Mouse (Mus musculus) midbrain, embryonic 16.5 days (tissue): Measurements from ENCODE around the gene Tbp. TPM values are rescaled to one million over a fixed set of nuclear protein-coding genes. Genes with fewer than 3 reads are reported as not detected.
"Not testable (repeated sequence)": the region's sequence is repeated elsewhere in the genome, so short reads cannot be mapped to it uniquely, and the experiment has no call there.

ENCODE experiments used
- ATAC-seq: fragments of 200-750 bp; cut with Nextera tagmentation; 2 replicates; pipeline ENCODE4 v1.8.0; 2017; ENCODE audit warnings: moderate TSS enrichment
- H3K27ac ChIP-seq: fragments of 300-500 bp; sonication (generic); 2 replicates; pipeline ENCODE4 v1.5.1; 2014; ENCODE audit warnings: mild to moderate bottlenecking, low read length, mixed read lengths
- H3K27me3 ChIP-seq: fragments of 300-500 bp; sonication (generic); 2 replicates; pipeline ENCODE4 v1.6.1; 2014; ENCODE audit warnings: low read depth, low read length, mixed read lengths; ENCODE audit not compliant: control insufficient read depth, insufficient read depth
- H3K36me3 ChIP-seq: fragments of 300-500 bp; sonication (generic); 2 replicates; pipeline ENCODE4 v1.6.1; 2014; ENCODE audit warnings: mild to moderate bottlenecking, low read length, moderate library complexity, mixed read lengths; ENCODE audit not compliant: control insufficient read depth, insufficient read depth
- H3K4me1 ChIP-seq: fragments of 300-500 bp; sonication (generic); 2 replicates; pipeline ENCODE4 v1.6.1; 2014; ENCODE audit warnings: mild to moderate bottlenecking, low read length, mixed read lengths; ENCODE audit not compliant: control insufficient read depth, insufficient read depth
- H3K4me2 ChIP-seq: fragments of 300-500 bp; sonication (generic); 2 replicates; pipeline ENCODE4 v1.6.1; 2014; ENCODE audit warnings: mild to moderate bottlenecking, low read length, mixed read lengths
- H3K4me3 ChIP-seq: fragments of 300-500 bp; sonication (generic); 2 replicates; pipeline ENCODE4 v1.5.1; 2014; ENCODE audit warnings: low read depth, mild to moderate bottlenecking, low read length, moderate library complexity, mixed read lengths
- H3K9ac ChIP-seq: fragments of 300-500 bp; sonication (generic); 2 replicates; pipeline ENCODE4 v1.6.1; 2014; ENCODE audit warnings: low read depth, low read length, mixed read lengths
- H3K9me3 ChIP-seq: fragments of 300-500 bp; sonication (generic); replicated peaks from 2 replicates; pipeline ENCODE4 v1.6.1; 2014; ENCODE audit warnings: mild to moderate bottlenecking, low read length, mixed read lengths; ENCODE audit not compliant: control insufficient read depth, poor library complexity, severe bottlenecking
- WGBS: fragments of 180-500 bp; shearing (Covaris S2); extraction: QIAGEN DNeasy Blood & Tissue Kit; methylation state at CpG from one replicate; pipeline ENCODE4 v1.1.7; 2014; 5-methylcytosine and 5-hydroxymethylcytosine counted together
- polyA plus RNA-seq: library from polyadenylated mRNA; unstranded; fragments of >200 nt; fragmentation: Nextera tagmentation; extraction: Ambion mirVana; gene quantifications from 2 replicates; pipeline ENCODE4 v1.2.1, GENCODE M21; 2015

Gene Tbp
- polyA plus RNA-seq, 1 experiment from 2014 or later: 59.5 TPM

DNA sequence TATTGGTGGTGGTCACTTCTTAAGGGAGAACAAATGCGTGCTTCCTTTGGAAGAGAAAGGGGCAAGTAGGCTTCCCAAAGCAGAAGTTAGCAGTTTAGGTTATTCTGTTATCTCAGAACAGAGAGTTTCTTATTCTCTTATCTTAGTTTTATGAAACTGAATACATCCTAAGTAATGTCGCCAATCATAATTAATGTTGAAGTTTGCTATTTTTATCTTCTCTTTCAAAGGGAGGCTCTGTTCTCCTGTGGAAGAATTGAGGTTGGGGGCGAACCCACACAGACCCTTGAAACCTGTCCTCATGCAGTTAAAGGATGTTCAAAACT lies 28.1 kb downstream of the Tbp start:
- ATAC-seq: no peak

DNA sequence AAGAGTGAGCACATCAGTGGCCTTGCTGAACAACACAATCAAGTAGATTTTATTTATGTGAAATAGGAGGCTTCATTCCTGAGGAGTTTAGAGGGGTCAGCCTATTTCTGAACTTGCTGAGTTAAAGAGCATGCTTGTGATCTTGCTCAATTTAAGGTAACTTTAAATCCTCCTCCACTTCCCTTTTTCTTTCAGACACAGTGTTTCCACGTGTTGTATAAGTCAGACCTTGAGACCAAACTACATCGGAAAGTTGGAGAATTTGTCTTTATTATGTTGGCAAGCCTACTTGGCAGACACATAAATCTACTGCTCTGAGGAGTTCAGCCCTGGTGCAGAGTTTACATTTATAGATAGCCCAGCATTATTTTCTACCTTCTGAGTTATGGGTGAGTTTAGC lies 29.2 kb downstream of the Tbp start:
- Histone ChIP-seq H3K4me1 (peaks cover 15% of the 10 kb centered on the region), H3K9ac (no peak overlapping the region), H3K9me3 (no peaks in the 10 kb centered on the region), H3K27ac (no peak overlapping the region), H3K27me3 (no peaks in the 10 kb centered on the region), H3K4me3 (no peak overlapping the region), H3K4me2 (no peak overlapping the region), H3K36me3 (peaks cover 6% of the 10 kb centered on the region; the same call in 1 of the 2 replicates)
- no peak for ATAC-seq
- WGBS: 89% methylated on average over 2 of the region's 2 CpGs

More for the DNA sequence above, 28.1 kb downstream of the Tbp start:
- H3K27ac ChIP-seq: 0 out of 2 replicates have a peak overlapping the region, but pooled peaks have one; percentile 79
- no peaks in the 10 kb centered on the region for H3K9me3 ChIP-seq
- peak overlapping the region; percentile 81 for H3K9ac ChIP-seq
- H3K4me3 ChIP-seq: peak overlapping the region; percentile 95
- peaks cover 15% of the 10 kb centered on the region for H3K4me1 ChIP-seq
- WGBS: 62% methylated on average over 3 of the region's 3 CpGs
- H3K27me3 ChIP-seq: no peaks in the 10 kb centered on the region
- H3K36me3 ChIP-seq: peaks cover 6% of the 10 kb centered on the region; the same call in 1 of the 2 replicates
- H3K4me2 ChIP-seq: peak overlapping the region; percentile 82

DNA sequence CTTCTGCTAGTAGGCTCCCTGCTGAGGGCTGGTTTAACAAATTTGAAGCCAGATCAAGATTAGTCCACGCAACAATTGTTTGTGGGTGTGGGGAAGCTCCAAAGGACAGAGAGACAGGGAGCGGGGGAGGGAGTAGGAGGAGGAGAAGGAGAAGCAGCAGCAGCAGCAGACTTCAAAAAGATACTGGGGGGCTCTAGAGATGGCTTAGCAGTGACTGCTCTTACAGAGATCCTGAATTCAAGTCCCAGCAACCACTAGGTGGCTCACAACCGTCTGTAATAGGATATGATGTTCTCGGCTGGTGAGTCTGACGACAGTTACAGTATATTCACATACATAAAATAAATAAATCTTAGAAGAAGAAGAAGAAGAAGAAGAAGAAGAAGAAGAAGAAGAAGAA lies 30.5 kb downstream of the Tbp start:
- Histone ChIP-seq H3K4me2 (no peak overlapping the region), H3K36me3 (no peaks in the 10 kb centered on the region), H3K9ac (no peak overlapping the region), H3K27ac (no peak overlapping the region), H3K4me3 (no peak overlapping the region), H3K9me3 (no peaks in the 10 kb centered on the region), H3K27me3 (no peaks in the 10 kb centered on the region), H3K4me1 (peaks cover 15% of the 10 kb centered on the region)
- ATAC-seq: no peak
- 0% methylated on average over 5 of the region's 5 CpGs for WGBS

DNA sequence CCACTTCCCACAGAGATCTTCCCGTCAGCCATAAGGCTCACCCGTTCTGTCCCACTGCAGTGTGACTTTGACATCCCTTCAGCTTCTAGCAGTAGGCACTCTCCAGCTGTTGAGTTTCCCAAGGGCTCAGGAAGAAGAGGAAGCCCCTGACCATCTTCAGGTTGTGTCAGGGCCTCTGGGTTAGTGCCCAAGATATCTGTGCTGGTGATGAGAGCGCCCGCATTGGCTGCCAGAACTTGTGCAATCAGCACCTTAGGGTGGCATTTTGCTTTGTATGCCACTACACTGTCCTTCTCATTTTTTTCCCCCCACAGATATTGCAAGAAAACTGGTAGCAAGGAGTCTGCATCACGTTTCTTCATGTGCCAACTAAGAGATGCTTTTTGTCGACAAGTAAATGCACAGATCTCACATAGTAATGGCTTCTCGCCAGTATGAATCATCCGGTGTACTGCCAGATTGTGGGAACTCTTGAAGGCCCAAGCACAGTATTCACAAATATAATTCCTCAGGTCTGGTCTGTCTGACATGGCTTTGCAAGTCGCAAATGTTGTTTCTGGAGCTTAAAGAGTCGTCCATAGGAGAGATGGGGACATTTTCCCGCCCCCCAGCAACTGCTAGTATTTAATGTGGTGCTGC lies 35.6 kb downstream of the Tbp start:
- H3K4me3 ChIP-seq: no peak overlapping the region
- peaks cover 4% of the 10 kb centered on the region; the same call in 1 of the 2 replicates for H3K27me3 ChIP-seq
- no peaks in the 10 kb centered on the region for H3K9me3 ChIP-seq
- no peaks in the 10 kb centered on the region for H3K36me3 ChIP-seq
- 67% methylated on average over 11 of the region's 11 CpGs for WGBS
- H3K27ac ChIP-seq: no peak overlapping the region
- ATAC-seq: no peak
- no peak overlapping the region for H3K4me2 ChIP-seq
- H3K9ac ChIP-seq: no peak overlapping the region
- no peaks in the 10 kb centered on the region; the same call in 1 of the 2 replicates for H3K4me1 ChIP-seq

DNA sequence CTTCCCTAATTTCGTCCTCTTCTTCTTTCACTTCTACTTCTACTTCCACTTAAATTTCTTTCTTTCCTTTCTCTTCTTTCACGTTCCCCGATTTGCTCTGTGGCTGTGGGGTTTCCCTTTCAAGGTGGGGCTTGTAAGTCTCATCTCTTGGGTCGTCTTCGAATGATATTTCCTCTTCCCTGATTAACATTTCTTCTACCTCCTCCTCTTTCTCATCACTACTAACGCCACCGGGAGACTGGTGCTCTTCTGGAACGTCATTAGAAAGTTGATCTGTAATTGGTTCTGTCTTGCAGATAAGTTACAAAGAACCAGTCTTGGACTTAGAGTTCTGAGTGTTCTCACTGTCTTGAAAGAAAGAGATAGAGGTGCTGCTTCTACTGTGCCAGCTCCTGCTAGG lies 36.3 kb downstream of the Tbp start:
- H3K4me3 ChIP-seq: peak overlapping the region; percentile 56
- no peak overlapping the region for H3K27ac ChIP-seq
- peak overlapping the region; percentile 98 for H3K4me2 ChIP-seq
- peak overlapping the region; percentile 74; the same call in 1 of the 2 replicates for H3K9ac ChIP-seq
- no peaks in the 10 kb centered on the region for H3K9me3 ChIP-seq
- H3K36me3 ChIP-seq: no peaks in the 10 kb centered on the region
- WGBS: 18% methylated on average over 8 of the region's 8 CpGs
- H3K27me3 ChIP-seq: peaks cover 4% of the 10 kb centered on the region; the same call in 1 of the 2 replicates
- ATAC-seq: no peak
- no peaks in the 10 kb centered on the region; the same call in 1 of the 2 replicates for H3K4me1 ChIP-seq

DNA sequence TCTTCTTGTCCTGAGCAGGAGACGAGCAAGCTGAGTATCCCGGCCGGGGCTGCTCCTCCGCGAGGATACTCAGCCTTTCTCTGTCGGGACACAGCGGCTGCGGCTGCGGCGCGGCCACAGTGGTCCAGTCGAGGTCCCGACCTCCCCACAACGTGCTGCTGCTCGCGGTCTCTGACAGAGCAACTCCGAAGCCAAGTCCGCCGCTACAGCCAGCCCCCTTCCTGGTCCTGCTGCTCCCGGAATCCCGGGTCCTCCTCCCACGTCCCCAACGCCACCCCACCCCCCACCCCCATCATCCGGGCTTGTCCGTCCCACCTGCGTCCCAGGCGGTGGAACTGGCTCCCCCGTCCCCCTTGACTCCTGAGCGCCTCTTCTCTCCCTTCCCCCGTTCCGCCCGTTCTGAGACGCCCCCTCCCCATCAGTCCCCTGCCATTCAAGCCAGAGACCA lies 36.8 kb downstream of the Tbp start:
- Histone ChIP-seq H3K4me1 (no peaks in the 10 kb centered on the region; the same call in 1 of the 2 replicates), H3K9me3 (no peaks in the 10 kb centered on the region), H3K9ac (peak overlapping the region; percentile 74), H3K4me2 (peak overlapping the region; percentile 98), H3K27me3 (peaks cover 4% of the 10 kb centered on the region; the same call in 1 of the 2 replicates), H3K27ac (no peak overlapping the region), H3K4me3 (peak overlapping the region; percentile 56), H3K36me3 (no peaks in the 10 kb centered on the region)
- 1% methylated on average over 33 of the region's 33 CpGs for WGBS
- peak; percentile 58; the same call in 1 of the 2 replicates for ATAC-seq

DNA sequence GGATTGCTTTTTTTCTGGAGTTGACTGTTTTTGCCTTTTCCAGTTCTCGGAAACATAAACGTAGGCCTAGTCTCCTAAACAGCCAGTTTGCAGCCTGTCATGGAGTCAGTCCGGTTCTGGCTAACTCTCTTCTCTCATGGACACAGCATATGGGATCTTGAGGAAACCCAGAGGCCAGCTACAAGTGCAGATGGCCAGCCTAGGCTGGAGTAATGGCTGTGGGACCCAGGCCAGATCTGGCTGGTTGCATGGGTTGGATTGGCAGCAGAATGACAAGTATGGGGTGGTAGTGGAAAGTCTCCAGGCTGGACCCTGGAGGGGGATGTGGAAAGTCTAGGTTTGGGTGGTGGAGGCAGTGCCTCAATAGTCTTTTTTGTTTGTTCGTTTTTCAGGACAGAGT lies 40.6 kb downstream of the Tbp start:
- Histone ChIP-seq H3K9me3 (peaks cover 6% of the 10 kb centered on the region; the same call in 1 of the 2 replicates), H3K4me2 (no peak overlapping the region), H3K27me3 (peaks cover 4% of the 10 kb centered on the region; the same call in 1 of the 2 replicates), H3K4me1 (no peaks in the 10 kb centered on the region; the same call in 1 of the 2 replicates), H3K36me3 (no peaks in the 10 kb centered on the region), H3K9ac (no peak overlapping the region), H3K27ac (no peak overlapping the region), H3K4me3 (no peak overlapping the region)
- ATAC-seq: no peak
- 80% methylated on average over 4 of the region's 4 CpGs for WGBS

DNA sequence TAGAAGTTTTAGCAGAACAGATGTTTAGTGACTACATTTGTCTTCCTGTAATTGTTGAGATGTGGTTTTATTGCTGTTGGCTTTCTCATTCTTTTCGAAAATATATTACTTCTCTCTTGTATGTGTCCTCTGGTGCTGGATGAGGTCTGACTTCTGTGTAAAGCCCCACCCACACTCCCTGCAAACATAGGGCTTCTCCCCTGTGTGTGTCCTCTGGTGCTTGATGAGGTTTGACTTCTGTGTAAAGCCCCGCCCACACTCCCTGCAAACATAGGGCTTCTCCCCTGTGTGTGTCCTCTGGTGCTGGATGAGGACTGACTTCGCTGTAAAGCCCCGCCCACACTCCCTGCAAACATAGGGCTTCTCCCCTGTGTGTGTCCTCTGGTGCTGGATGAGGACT lies 44.2 kb downstream of the Tbp start:
- H3K4me2 ChIP-seq, H3K27me3 ChIP-seq, H3K4me1 ChIP-seq, ATAC-seq, H3K4me3 ChIP-seq, H3K36me3 ChIP-seq, H3K9me3 ChIP-seq, H3K9ac ChIP-seq, H3K27ac ChIP-seq: not testable (repeated sequence)
- 79% methylated on average over 4 of the region's 4 CpGs for WGBS

DNA sequence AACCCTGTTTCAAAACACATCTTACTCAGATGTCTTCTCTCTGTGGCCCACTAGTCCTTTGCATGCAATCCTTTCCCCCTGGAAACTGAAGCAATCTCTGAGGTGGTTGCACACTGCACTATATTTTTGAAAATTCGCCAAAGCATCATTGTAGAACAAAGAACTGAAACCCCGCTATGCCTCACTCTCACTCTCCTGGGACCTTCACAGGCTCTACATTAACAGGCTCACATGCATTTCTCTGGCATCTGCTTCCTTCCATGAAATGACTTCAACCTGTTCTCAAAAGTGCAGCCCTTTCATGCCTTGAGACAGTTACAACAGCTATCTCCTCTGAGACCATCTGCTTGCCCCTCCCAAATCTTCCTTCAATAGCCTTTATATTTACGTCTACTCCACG lies 46.8 kb downstream of the Tbp start:
- Histone ChIP-seq H3K27ac (no peak overlapping the region), H3K4me3 (no peak overlapping the region), H3K4me1 (no peaks in the 10 kb centered on the region), H3K27me3 (no peaks in the 10 kb centered on the region), H3K4me2 (no peak overlapping the region), H3K9me3 (peaks cover 6% of the 10 kb centered on the region; the same call in 1 of the 2 replicates), H3K36me3 (no peaks in the 10 kb centered on the region), H3K9ac (no peak overlapping the region)
- ATAC-seq: no peak
- WGBS: 75% methylated on average over 4 of the region's 4 CpGs
